Mouse (Mus musculus) ZHBTc4 (cell line): Measurements from ENCODE around the gene Parva.

Source experiments
- DNase-seq: peaks from one replicate; pipeline ENCODE4 v3.0.0-alpha.2; 2011; ENCODE audit warnings: low read depth, low spot score

The Parva gene

GRCm38 (mm10) chr7:112427357-112428157 is at the start of gene Parva:
Parva (plus strand) TSS chr7:112427505.
- DNase-seq, result peak; percentile 67

GRCm38 (mm10) chr7:112378056-112378455 is 49.2 kb upstream of the Parva start:
- DNase-seq, result no peak

GRCm38 (mm10) chr7:112378476-112378875 is 48.8 kb upstream of the Parva start:
- no peak for DNase-seq

GRCm38 (mm10) chr7:112386521-112386920 is 40.8 kb upstream of the Parva start:
- no peak for DNase-seq

GRCm38 (mm10) chr7:112387876-112388275 is 39.4 kb upstream of the Parva start:
- no peak for DNase-seq

GRCm38 (mm10) chr7:112388363-112388875 is 38.9 kb upstream of the Parva start:
- no peak for DNase-seq

- no peak for DNase-seq
Observed at GRCm38 (mm10) chr7:112389611-112390251, 37.6 kb upstream of the Parva start.

- DNase-seq, result no peak
Observed at GRCm38 (mm10) chr7:112390252-112390936, 36.9 kb upstream of the Parva start.

GRCm38 (mm10) chr7:112390937-112391605 is 36.2 kb upstream of the Parva start:
- DNase-seq, result no peak

GRCm38 (mm10) chr7:112397786-112398185 is 29.5 kb upstream of the Parva start:
- no peak for DNase-seq

- DNase-seq, result no peak
Observed at GRCm38 (mm10) chr7:112399425-112400170, 27.7 kb upstream of the Parva start.

GRCm38 (mm10) chr7:112400175-112400574 is 27.1 kb upstream of the Parva start:
- peak; percentile 86 for DNase-seq

GRCm38 (mm10) chr7:112405061-112405460 is 22.2 kb upstream of the Parva start:
- no peak for DNase-seq

GRCm38 (mm10) chr7:112405578-112405977 is 21.7 kb upstream of the Parva start:
- no peak for DNase-seq

- DNase-seq, result no peak
Observed at GRCm38 (mm10) chr7:112407597-112407996, 19.7 kb upstream of the Parva start.

- DNase-seq, result no peak
Observed at GRCm38 (mm10) chr7:112409991-112410390, 17.3 kb upstream of the Parva start.

GRCm38 (mm10) chr7:112413286-112413685 is 14.0 kb upstream of the Parva start:
- no peak for DNase-seq

GRCm38 (mm10) chr7:112416058-112416526 is 11.2 kb upstream of the Parva start:
- DNase-seq, result peak; percentile 12

GRCm38 (mm10) chr7:112416730-112417513 is 10.4 kb upstream of the Parva start:
- peak; percentile 51 for DNase-seq

GRCm38 (mm10) chr7:112417598-112417997 is 9.7 kb upstream of the Parva start:
- no peak for DNase-seq
